Mouse (Mus musculus) heart, postnatal 25 days (tissue): ENCODE data around the gene Usp40. TPM values are rescaled to one million over a fixed set of nuclear protein-coding genes. Genes with fewer than 3 reads are reported as not detected.
"Not testable (repeated sequence)": the region's sequence is repeated elsewhere in the genome, so short reads cannot be mapped to it uniquely, and the experiment has no call there.

Source experiments
- DNase-seq: peaks from one replicate; pipeline ENCODE4 v3.0.0; 2022; ENCODE audit warnings: low spot score
- intact Hi-C: fragments of 180-260 bp; cut with DNase I; formaldehyde crosslinking; loops from one replicate; pipeline ENCODE4 v1.15.1; 2025
- total RNA-seq, 2 experiments: library from RNA; stranded (reverse); gene quantifications; 2 replicates each; pipeline ENCODE4 v1.2.3; 2021

The Usp40 gene
- total RNA-seq, result 10 to 100 TPM; 16.1 to 19.4 TPM

GRCm38 (mm10) chr1:88008211-88008697 lies at the start of gene Usp40:
Gene Usp40 (minus strand): TSS chr1:88008551.
- DNase-seq, result peak; percentile 65
- intact Hi-C loops, result loop anchor here (5.0 kb wide), 1 partner anchor 269 kb away; the partner anchor contains the start of genes Hjurp and Trpm8

- intact Hi-C loops, result no loop called here
- no peak for DNase-seq
Measured at GRCm38 (mm10) chr1:88055088-88055487, 46.7 kb upstream of the Usp40 start, which contains the start of gene Ugt1a10. Gene Ugt1a10 (plus strand): TSS chr1:88055388.

GRCm38 (mm10) chr1:88047408-88047807 lies 39.1 kb upstream of the Usp40 start:
- DNase-seq, intact Hi-C loops: not testable (repeated sequence)

DNA sequence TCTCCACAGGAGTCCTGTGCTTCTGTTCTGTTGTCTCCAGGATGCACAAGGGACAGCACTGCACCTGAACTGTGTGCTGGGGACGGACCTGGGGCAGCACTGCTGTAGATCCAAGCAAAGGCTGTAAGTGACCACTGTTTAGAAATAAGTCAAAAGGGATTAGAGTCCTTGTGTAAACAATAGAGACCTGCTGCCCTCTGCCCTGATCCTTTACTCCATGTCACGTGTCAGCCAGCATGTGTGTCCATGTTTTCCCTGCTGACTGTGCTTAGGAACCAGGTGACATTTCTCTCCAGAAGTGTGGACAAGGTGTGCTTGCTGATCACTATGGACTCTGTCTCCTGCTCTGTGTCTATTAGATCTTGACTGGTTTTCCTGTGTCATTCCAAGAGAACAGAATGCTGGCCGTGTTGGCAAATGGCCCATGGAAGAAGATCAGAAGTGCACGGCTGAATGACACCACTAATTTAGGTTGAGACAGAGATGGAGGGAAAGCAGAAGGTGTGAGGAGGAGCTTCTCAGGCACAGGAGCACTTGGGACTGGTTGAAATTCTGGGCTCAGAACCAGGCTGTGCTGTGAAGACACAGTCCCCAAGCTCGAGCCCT lies 36.6 kb upstream of the Usp40 start:
- intact Hi-C loops, result not testable (repeated sequence)

DNA sequence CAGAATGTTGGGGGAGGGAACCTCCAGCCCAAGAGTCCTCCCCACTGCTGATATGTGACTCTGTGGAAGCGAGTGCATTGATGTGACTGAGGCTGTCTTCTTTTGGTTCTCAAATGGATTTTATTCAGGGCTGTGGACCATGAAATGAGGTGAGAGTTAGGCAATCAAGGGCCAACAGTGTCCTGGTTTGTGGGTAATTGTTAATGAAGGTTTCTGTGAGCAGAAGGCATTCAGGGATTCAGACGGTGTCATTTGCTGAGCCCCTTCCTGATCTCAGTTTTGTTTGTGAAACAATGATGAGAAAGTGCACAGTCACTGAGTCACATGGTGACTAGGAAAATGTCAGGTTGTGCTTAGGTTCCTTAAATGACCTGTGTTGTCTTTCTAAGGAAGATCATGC lies 34.7 kb upstream of the Usp40 start:
- intact Hi-C loops, DNase-seq: not testable (repeated sequence)

More for the DNA sequence above, 36.6 kb upstream of the Usp40 start:
- not testable (repeated sequence) for DNase-seq

GRCm38 (mm10) chr1:88025244-88025643 lies 16.9 kb upstream of the Usp40 start:
- intact Hi-C loops, DNase-seq: not testable (repeated sequence)

GRCm38 (mm10) chr1:88015371-88015770 lies 7.0 kb upstream of the Usp40 start:
- no peak for DNase-seq
- intact Hi-C loops, result no loop called here

DNA sequence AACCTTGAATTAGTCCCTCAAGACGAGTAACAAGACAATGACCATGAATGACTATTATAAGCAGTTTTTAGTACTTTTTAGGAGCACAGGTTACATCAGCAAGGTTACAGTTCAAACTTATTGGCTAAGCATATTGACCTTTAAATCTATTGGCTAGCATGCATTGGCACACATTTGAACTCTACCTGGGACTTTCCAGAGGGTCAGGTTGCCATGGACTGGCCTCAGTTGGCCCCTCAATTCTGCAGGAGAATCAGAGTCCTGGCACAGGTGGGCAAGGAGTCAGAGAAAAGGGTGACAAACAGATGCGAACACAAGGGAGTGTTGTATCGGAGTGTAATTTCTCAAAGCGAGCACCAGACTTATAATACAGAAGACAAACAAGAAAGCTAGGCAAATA lies 6.3 kb upstream of the Usp40 start:
- intact Hi-C loops, result no loop called here
- no peak for DNase-seq

GRCm38 (mm10) chr1:88014194-88014593 lies 5.8 kb upstream of the Usp40 start:
- DNase-seq, result no peak
- intact Hi-C loops, result no loop called here

DNA sequence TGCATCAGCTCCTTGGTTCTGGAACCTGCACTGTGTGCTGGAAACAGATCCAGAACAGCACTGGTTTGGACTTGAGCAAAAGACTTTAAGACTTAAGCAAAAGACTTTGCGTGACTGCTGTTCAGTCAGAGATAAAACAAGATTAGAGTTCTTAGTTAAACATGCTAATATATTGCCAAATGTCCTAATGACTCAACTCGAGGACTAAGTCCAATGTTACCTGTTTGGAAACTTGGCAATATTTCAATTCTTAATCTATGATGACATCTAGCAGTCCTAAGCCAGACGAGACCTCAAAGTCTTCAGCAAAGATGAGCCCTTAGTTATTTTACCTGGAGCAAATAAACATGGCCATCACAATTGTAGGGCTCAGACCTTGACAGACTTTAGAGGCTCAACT lies 5.4 kb upstream of the Usp40 start:
- DNase-seq, result no peak
- intact Hi-C loops, result no loop called here

DNA sequence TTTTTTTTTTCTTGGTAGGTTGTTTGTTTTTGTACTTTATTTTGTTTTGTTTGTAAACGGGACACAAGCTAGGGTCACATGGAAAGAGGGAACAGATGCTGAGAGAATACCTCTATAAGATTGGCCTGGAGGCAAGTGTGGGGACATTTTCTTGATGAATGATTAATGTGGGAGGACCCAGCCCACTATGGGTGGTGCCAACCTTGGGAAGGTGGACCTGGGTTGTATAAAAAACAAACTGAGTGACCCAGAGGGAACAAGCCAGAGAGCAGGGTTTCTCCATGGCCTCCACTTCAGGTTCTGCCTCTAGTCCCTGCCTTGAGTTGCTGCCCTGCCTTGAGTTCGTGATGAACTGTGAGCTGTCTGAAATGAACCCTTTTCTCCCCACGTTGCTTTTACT lies 1.2 kb upstream of the Usp40 start:
- intact Hi-C loops, result loop anchor here (5.0 kb wide), 1 partner anchor 268 kb away; the partner anchor contains the start of genes Hjurp and Trpm8
- DNase-seq, result no peak

DNA sequence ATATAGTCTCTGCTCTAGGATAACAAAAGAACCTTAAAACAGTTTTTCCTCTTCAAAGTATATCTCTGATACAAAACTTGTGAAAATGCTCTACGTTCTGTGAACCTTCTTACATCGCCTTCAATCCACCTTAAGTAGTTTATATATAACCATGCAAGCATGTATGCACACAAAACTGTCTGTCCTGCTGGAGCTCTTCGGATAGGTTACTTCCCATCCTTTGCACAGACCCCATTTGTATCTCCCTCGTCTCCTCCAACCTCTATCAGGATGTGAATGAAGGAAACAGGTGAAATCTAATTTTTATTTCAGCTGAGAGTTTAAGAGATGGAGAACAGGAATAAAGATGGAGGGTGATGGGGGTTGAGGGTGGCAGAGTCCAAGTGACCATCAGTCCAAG lies 384 bp upstream of the Usp40 start:
- DNase-seq, result no peak
- intact Hi-C loops, result loop anchor here (5.0 kb wide), 1 partner anchor 269 kb away; the partner anchor contains the start of genes Hjurp and Trpm8

DNA sequence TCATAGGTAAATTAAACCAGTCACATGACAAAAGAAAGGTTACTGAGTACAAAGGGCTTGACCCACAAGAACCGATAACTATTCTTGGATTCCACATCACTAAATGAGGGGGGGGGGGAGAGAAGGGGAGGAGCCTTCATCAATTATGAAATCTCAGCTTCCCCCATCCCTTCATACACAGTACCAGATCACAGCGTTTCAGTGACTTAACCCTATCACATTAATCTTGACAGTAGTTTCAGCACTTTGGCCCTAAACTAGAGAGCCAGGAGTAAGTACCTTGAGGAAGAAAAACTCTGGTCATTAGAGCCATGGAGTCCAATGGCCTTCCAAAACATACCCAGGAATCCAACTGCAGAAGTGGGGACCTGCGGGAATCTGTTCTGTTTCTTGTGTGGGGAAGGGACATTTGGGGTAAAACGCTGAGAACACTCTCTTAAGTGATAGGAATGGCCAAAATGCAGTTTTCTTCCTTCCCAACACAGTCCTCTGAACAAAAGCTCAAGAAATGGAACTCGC lies 600 bp downstream of the Usp40 start:
- DNase-seq, result no peak
- intact Hi-C loops, result loop anchor here (5.0 kb wide), 1 partner anchor 270 kb away; the partner anchor contains the start of genes Hjurp and Trpm8

DNA sequence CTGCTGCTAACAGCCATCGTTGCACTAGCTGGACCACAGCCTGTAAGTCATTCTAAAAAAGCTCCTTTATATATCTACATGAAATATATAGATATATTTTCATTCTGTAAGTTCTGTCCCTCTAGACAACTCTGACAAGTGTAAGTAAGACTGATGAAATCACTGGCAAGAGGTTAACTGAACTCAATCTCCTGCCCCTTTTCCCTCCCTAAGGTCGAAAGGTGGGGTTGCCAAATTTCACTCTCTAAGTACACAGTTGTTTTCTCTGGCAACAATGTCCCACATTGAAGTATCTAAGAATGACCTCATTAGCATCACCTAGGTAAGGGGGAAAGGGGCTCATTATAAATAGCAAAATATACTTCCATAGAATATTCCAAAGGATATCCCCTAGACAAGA lies 15.6 kb downstream of the Usp40 start:
- intact Hi-C loops, result no loop called here

DNA sequence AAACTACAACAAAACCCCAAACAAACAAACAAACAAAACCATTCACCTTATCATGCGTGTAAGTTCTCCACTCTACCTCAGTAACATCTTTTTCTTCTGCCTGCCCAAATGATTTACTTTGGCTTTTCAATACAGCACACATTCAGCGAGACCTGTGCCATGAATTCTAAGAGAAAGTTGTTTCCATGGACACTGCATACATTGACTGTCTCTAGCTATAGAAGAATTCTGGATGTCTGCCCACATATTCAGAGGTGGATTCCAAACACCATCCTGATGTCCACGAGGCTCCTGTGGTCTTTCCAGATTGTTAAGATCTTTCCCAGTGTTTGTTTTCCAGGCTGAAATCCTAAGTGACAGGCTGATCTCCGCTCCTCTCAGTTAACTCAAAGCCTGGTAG lies 26.1 kb downstream of the Usp40 start:
- no peak for DNase-seq
- intact Hi-C loops, result no loop called here

More for the DNA sequence above, 15.6 kb downstream of the Usp40 start:
- DNase-seq, result no peak

DNA sequence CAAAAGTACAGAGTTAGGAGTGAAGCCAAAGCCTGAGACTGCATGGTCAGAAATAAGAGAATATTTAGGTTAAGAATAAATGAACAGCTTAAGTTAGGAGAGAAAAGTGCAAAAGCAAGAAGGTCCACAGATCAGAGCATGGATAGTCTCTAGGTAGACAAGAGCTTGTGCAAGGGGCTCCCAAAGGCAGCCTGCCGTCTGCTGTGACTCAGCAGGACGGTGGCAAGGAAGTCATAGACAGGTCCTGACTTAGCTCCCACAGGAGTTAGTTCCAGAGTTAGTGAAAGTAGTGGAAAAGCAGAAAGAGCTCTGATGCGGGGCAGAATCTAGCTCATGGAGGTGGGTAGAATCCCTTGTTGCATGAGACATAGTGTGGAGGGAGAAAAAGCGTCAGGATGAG lies 38.0 kb downstream of the Usp40 start:
- no peak for DNase-seq
- intact Hi-C loops, result no loop called here

DNA sequence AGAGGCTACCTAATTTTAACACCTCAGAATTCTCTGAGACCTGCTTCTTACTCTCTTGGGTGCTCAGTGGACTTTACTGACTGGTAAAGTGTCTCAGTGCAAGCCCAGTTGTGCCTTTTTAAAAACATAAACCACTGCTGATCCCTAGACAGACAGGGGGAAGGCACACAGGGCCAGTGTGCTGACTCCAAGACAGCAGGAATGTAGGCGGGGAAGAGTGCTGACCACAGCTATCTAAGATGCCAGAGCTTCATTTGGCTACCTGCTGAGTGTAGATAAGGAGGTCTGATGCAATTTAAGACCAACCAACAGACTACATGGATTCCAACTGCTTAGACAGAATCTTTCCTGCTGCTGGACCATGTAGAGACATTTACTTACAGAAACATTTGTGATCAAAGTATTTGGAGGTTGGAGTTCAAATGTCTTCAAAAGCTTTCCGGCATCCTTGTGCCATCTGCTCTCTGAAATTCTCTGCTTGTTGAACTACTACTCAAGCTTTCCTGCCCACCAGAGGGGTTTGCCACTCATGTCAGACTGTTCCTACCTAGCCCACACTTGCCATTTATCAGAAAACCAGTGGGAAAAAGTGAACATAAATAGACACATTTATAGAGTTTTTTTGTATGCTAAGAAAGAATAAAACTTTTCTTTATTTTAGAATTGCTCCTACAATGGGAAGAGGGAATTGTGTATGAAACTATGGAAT lies 46.7 kb downstream of the Usp40 start:
- intact Hi-C loops, result no loop called here
- no peak for DNase-seq

DNA sequence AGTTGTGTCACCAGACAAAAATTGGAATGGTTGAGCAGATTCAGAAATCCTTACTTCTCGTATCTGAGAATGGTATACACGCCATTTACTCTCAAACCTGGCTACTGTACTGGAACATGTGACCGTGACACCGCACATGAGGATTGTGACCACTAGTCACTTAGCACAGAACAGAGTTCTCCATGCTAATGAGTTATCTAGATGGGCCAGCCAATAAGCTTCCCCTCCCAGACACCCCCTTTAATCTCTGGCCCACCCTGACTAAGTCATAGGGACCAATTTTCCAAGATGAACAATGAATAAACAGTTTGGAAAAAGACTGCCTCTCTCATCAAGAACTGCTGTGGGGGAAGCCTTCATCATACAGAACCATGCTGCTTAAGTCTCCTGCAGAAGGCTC lies 47.6 kb downstream of the Usp40 start:
- DNase-seq, result no peak
- intact Hi-C loops, result no loop called here

DNA sequence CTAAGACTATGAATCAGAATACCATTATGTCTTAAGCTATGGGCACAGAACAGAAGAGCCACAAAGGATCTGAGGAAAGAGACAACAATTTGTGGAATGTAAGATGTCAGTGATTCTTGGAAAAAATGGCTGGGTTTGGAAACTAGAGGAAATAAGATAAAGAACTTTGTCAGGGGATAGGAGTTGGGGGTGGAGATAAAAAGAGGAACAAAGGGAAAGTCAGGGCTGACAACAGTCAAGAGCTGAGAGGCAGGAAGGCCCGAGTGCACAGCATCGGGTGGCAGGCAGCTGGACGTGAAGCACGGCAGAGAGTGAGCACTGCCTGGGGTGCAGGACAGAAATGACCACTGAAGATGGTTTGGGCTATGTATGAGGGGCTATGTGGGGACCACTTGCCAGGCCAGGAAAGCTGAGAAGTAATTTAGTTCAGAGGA lies 48.3 kb downstream of the Usp40 start:
- no peak for DNase-seq
- intact Hi-C loops, result no loop called here

- intact Hi-C loops, result no loop called here
- DNase-seq, result no peak
Measured at GRCm38 (mm10) chr1:87959532-87959931, 48.8 kb downstream of the Usp40 start.

DNA sequence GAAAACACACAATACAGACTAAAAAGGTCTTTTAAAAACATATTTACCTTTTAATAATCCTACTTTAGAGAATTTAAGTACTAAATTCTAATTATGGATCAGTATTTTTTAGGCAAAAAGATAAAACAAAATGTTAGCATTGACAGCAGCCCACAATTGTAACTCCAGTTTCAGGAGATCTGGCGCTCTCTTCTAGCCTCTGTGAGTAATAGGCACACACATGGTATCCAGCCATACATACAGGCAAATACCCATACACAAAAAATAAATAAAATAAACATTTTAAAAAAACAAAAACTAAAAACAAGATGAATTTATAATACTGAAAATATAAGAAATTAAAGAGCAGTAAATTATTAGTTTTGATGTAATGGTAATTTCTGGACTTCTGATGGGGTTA lies 49.4 kb downstream of the Usp40 start:
- DNase-seq, result no peak
- intact Hi-C loops, result no loop called here
